Mouse (Mus musculus): ENCODE measurements at regions not wholly inside any gene's neighbourhood (a gene's known extent, or its start where the extent isn't known, plus 50 kb on each side); places are given as distances from the start of the nearest gene placed in this dataset.
A peak's percentile ranks its signal among the peaks of the same experiment; 100 is the strongest.

- no peak for DNase-seq
These were observed 279.9 kb upstream of the Adamts16 start for GRCm38 (mm10) chr13:71121484-71121883.

- no peak for DNase-seq
These were observed 266.6 kb upstream of the Adamts16 start for GRCm38 (mm10) chr13:71108175-71108574.

- peak; percentile 48 for DNase-seq
These were observed 263.7 kb upstream of the Adamts16 start for GRCm38 (mm10) chr13:71105229-71105838.

GRCm38 (mm10) chr13:71104419-71105228 lies 263.0 kb upstream of the Adamts16 start:
- DNase-seq: no peak

- no peak for DNase-seq
These were observed 242.7 kb upstream of the Adamts16 start for GRCm38 (mm10) chr13:71084301-71084700.

GRCm38 (mm10) chr13:71075916-71076315 lies 234.3 kb upstream of the Adamts16 start:
- no peak for DNase-seq

- no peak for DNase-seq
These were observed 232.4 kb upstream of the Adamts16 start for GRCm38 (mm10) chr13:71074012-71074411.

- no peak for DNase-seq
These were observed 227.2 kb upstream of the Adamts16 start for GRCm38 (mm10) chr13:71068757-71069201.

- no peak for DNase-seq
These were observed 226.4 kb upstream of the Adamts16 start for GRCm38 (mm10) chr13:71068011-71068410.

- no peak for DNase-seq
These were observed 224.0 kb upstream of the Adamts16 start for GRCm38 (mm10) chr13:71065568-71065967.

GRCm38 (mm10) chr13:71064590-71065307 lies 223.1 kb upstream of the Adamts16 start:
- DNase-seq: no peak

- DNase-seq: no peak
These were observed 212.0 kb upstream of the Adamts16 start for GRCm38 (mm10) chr13:71053361-71054264.

- no peak for DNase-seq
These were observed 209.0 kb upstream of the Adamts16 start for GRCm38 (mm10) chr13:71050646-71051045.

- DNase-seq: no peak
These were observed 194.4 kb upstream of the Adamts16 start for GRCm38 (mm10) chr13:71036000-71036399.

GRCm38 (mm10) chr13:71034926-71035687 lies 193.5 kb upstream of the Adamts16 start:
- no peak for DNase-seq

GRCm38 (mm10) chr13:71008216-71008615 lies 166.6 kb upstream of the Adamts16 start:
- DNase-seq: no peak

- DNase-seq: peak; percentile 11
These were observed 164.5 kb upstream of the Adamts16 start for GRCm38 (mm10) chr13:71006117-71006516.

GRCm38 (mm10) chr13:71003517-71003916 lies 161.9 kb upstream of the Adamts16 start:
- no peak for DNase-seq

- DNase-seq: peak; percentile 26
These were observed 159.7 kb upstream of the Adamts16 start for GRCm38 (mm10) chr13:71001278-71001677.

- DNase-seq: no peak
These were observed 158.9 kb upstream of the Adamts16 start for GRCm38 (mm10) chr13:71000422-71001008.

- no peak for DNase-seq
These were observed 151.9 kb upstream of the Adamts16 start for GRCm38 (mm10) chr13:70993522-70993921.

Measured in cerebellum, adult 8-10 months (tissue).